8 mouse cellular contexts compared by ENCODE assay signal in the genomic region with DNA sequence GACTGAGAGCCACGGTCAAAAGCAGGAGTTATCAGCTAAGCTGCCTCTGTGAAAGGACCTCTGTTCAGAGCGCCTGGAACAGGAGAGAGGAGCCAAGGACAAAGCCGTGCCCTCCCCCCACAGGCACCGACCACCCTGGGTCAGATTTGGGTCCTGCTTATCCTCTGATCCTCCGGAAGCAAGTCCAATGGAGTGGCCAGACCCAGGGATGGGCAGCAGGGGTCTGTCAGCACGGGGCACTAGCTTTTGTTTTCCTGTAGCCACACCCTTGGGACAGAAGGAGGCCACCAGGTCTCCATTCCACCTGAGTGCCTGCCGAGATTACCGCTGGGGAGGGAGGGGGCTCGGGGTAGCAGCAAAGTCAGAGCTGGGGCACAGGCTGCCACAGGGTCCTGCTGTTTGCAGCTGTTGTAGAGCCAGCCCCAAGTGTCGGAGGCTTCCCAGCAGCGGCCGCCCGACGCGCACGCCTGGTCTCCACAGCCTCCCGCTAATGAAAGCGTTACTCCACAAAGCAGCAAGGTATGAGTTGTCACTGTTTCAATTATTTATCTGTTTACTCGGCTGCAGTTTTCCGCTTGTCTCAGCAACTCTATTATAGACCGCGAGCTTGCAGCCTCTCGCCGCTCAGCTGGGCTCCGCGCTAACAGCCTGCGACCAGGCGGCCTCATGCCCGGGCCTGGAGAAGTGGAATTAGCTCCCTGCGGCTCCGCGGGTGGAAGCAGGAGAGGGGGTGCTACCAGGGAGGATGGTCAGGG.
DNase-seq lines count a peak whose midpoint lies in the region; ATAC-seq lines count a peak whose summit lies in the region.

No protein-coding gene starts in this region.

- no peak overlapping the region for H3K27ac ChIP-seq in lung, embryonic 15.5 days
- no peak overlapping the region for H3K27ac ChIP-seq in limb, embryonic 10.5 days

- no peaks in the 10 kb centered on the region for H3K9me3 ChIP-seq in lung, embryonic 15.5 days
- H3K9me3 ChIP-seq in limb, embryonic 10.5 days (replicated peaks) = no peaks in the 10 kb centered on the region

- peak; percentile 22; the same call in 1 of the 2 replicates for ATAC-seq in cerebellum, adult (ENCODE audit: insufficient number of reproducible peaks, low FRiP score, low TSS enrichment)
- ATAC-seq in lung, embryonic 15.5 days (ENCODE audit: borderline replicate concordance, extremely low read depth, low FRiP score, low TSS enrichment) = no peak
- no peak for ATAC-seq in megakaryocyte-erythroid progenitor cell, adult 5-6 weeks (replicated peaks; ENCODE audit: low FRiP score, low TSS enrichment, poor library complexity, severe bottlenecking)

- H3K4me2 ChIP-seq in lung, embryonic 15.5 days = peak overlapping the region; percentile 6

- H3K4me3 ChIP-seq in lung, embryonic 15.5 days = no peak overlapping the region
- peak overlapping the region; percentile 33 for H3K4me3 ChIP-seq in limb, embryonic 10.5 days

- H3K27me3 ChIP-seq in lung, embryonic 15.5 days = peaks cover 47% of the 10 kb centered on the region
- H3K27me3 ChIP-seq in limb, embryonic 10.5 days (ENCODE audit: low read depth, poor library complexity, severe bottlenecking) = peaks cover 67% of the 10 kb centered on the region

- no peak for DNase-seq in cerebellum, adult 9-11 months
- no peak for DNase-seq in lung, postnatal 25 days (ENCODE audit: low spot score)
- DNase-seq in limb, embryonic 10.5 days (ENCODE audit: low spot score) = peak; percentile 53
- peak; percentile 64 for DNase-seq in retina, postnatal 1 day
- DNase-seq in kidney, adult 8-10 months = no peak

- H3K4me1 ChIP-seq in lung, embryonic 15.5 days = 0 out of 2 replicates have a peak, but pooled peaks cover 4% of the 10 kb centered on the region
- H3K4me1 ChIP-seq in limb, embryonic 10.5 days = peaks cover 12% of the 10 kb centered on the region

- 3% methylated on average over 32 of the region's 32 CpGs for WGBS in lung, embryonic 15.5 days
- 1% methylated on average over 32 of the region's 32 CpGs for WGBS in limb, embryonic 10.5 days

- no peak overlapping the region for H3K9ac ChIP-seq in lung, embryonic 15.5 days

- no peaks in the 10 kb centered on the region for H3K36me3 ChIP-seq in lung, embryonic 15.5 days
- H3K36me3 ChIP-seq in limb, embryonic 10.5 days = no peaks in the 10 kb centered on the region

Comparison
In these comparisons a context has a peak if more than half of its experiments do, and no peak if none do; other contexts are left out.
1. DNase-seq: peak in limb, embryonic 10.5 days (single experiment) and retina, postnatal 1 day (single experiment); none in cerebellum, adult 9-11 months (single experiment), lung, postnatal 25 days (single experiment) and kidney, adult 8-10 months (0 of 2).